Mouse (Mus musculus) cerebral cortex, adult 2 months (tissue): Measurements from ENCODE around the gene Tmem253.

Experiments used
- WGBS: fragments of 180-500 bp; shearing (Covaris S2); methylation state at CpG from one replicate; pipeline ENCODE4 v1.1.7; 2018; 5-methylcytosine and 5-hydroxymethylcytosine counted together

Gene Tmem253

DNA sequence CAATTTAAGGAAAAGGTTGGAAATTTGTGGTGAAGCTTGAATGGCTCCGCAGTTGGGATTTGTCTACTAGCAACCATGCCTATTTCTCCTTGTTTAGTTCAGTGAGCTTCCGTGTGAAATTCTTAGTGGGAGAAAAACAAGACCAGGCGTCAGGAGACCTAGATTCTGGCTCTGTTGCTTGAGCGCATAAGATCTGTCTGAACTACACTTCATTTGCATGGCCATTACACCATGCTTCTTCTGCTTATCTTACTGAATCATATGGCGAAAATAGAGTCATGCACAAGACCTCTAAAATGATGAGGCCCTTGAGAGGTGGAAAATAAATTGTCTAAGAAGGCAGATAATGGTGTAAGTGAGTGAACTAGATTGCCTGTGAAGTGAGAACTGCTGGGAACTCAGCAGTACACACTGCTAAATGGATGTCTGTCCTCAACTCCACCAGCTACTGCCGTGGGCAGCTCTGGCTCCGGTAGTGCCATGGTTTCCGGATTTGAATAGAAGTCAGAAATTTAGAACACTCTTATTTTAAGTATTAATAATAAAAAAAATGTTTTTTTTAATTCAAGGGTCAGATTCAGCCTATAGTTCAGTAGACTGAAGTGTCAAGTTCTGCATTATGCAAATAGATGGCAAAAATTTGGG is 6.2 kb downstream of the Tmem253 start:
- WGBS, result 71% methylated on average over 8 of the region's 8 CpGs

DNA sequence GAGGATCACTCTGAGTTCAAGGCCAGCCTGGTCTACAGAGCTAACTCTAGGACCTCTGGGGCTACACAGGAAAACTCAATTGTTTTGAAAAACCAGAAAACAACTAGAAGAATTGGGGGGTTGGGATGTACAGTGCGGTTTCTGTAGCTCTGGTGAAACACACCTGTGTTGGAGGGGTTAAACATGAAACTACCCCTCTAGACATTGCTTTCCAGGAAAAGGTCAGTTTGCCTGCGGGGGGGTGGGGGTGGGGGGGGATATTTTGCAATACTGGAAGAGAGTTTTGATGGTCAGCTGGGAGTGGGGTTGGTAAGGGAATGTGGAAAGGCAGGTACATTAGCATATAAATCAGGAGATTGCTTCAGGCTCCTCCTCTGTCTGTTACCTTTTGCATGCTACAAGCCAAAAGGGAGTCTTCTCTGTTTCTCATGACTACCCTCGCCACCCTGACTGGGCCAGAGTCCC is 6.8 kb downstream of the Tmem253 start:
- WGBS, result 66% methylated on average over 3 of the region's 3 CpGs

DNA sequence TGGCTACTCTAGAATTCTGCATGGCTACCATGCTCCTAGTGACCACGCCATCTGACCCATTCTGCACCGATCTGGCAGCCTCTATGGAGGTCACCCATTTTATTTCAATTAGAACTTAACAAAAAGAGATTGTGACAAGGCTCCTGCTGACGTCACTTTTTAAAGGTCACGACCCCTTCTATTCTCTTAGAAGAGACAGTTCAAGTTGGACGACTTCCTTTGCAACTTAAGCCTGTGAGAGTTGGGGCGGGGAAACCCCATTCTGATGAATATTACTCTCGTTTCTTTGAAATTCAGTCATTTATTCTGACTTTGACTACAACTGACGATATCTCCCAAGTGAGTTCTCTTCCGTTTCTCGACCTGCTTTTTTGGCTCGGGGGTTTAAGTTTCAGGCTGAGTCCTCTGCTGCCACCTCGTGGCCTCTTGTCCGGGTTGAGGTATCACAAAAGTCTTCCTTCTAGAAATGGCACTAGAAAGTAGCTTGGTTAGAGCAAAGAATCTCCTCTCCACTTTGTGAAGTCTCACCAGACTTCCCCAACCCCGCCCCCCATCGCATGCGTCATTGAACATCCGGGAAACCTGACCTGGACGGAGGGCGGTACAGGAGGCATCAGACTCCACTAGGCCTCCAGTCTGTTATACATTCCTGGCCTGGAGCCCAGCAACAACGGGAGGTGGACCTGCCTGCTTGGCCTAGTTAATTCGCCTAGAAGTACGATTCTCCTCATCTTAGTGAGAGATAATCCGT is 7.4 kb downstream of the Tmem253 start:
- 4% methylated on average over 23 of the region's 23 CpGs for WGBS

DNA sequence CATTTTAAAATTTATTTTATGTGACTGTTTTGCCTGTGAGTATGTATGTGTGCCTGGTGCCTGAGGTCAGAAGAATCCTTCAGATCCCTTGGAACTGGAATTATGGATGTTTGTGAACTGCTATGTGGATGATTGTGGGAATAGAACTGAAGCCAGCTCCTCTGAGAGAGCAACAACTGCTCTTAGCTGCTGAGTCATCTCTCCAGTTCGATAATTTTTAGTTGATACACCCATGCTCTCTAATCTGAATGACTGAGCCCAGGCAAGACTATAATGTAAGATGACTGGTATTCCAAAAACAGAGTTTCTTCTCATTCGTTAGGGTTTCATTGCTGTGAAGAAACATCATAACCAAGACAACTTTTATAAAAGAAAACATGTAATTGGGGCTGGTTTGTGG is 8.7 kb downstream of the Tmem253 start:
- WGBS, result 47% methylated on average over 2 of the region's 2 CpGs

DNA sequence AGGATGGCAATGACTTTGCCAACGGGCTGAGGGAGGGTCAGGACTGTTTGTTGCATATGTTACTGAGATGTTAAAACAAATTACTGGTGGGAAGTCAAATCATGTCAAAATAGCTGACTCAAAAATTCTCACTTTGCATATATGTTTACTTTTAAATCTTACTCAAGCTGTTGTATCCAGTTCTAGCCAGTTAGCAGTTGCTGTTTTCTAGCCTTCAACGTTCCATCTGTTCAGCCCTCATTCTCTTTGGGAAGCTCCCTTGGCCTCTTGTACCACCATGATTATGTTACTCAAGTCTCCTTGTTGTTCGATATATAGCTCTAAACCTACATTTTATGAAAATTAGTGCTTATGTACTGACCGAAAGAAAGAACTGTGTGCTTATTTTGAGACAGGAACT is 10.9 kb downstream of the Tmem253 start:
- 64% methylated on average over 4 of the region's 4 CpGs for WGBS

DNA sequence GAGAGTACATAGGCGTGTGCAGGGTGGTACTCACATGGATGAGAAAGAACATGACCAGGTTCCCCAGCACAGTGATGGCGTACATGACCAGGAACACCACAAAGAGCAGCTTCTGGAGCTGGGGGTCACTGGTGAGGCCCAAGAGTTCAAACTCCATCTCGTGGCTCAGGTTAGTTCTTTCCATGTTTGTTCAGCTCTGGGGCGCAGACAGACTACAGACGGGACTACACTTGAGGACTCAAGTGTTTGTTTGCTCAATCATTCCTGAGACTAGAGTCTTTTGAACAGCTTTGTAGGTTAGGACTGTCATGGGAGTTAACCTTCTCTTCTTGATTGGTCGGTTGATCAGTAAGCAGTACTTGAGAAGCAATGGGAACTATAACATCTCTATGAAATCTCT is 20.5 kb downstream of the Tmem253 start:
- 95% methylated on average over 6 of the region's 6 CpGs for WGBS

DNA sequence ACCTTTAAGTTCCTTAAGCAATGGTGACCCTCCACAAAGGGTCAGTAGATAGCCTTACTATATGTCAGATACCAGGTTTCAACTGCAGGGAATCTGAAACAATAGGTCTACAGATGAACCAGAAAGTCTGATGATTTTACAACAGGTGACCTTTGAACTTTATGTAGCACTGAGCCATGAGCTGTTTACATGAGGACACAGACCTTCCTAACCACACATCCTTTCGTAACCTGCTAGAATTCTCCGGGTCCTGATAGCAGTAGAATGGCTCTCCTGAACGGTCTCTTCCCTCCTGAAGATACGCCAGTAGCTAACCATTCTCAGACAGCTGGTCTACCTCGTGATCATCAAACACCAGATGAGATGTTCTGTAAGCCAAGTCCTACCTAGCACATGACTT is 23.9 kb downstream of the Tmem253 start:
- 92% methylated on average over 5 of the region's 5 CpGs for WGBS

DNA sequence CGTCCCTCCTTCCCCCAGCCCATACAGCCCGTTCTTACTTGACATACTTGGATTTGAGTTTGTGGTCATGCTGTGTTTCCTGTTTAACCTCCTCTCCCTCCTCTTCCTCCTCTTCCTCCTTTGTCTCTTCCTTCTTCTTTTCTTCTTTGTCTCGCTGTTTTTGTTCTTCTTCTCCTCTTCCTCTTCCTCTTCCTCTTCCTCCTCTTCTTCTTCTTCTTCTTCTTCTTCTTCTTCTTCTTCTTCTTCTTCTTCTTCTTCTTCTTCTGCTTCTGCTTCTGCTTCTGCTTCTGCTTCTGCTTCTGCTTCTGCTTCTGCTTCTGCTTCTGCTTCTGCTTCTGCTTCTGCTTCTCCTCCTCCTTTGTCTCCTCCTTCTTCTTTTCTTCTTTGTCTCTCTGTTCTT is 26.9 kb downstream of the Tmem253 start, which contains the start of gene Olfr221:
Gene Olfr221 (minus strand): TSS at position 101 of the 400 bp plus-strand sequence.
- 61% methylated on average over 3 of the region's 3 CpGs for WGBS

DNA sequence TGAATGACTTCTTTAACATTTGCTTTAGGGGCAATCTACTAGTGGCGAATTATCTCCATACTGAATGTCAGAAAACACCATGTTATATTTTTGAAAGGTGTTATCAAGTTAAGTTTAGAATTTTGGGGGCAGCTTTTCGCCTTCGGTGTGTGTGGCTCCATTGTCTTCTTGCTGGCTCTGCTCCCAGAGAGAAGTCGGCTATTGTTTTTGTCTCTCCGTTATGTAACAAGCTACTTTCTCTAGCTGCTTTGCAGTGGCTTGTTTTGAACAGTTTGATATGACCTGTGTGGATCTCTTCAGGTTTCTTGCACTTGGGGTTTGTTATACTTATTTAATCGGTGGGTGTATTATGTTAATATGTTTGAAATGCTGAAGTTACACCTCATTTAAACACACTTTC is 28.0 kb downstream of the Tmem253 start:
- 35% methylated on average over 6 of the region's 6 CpGs for WGBS

DNA sequence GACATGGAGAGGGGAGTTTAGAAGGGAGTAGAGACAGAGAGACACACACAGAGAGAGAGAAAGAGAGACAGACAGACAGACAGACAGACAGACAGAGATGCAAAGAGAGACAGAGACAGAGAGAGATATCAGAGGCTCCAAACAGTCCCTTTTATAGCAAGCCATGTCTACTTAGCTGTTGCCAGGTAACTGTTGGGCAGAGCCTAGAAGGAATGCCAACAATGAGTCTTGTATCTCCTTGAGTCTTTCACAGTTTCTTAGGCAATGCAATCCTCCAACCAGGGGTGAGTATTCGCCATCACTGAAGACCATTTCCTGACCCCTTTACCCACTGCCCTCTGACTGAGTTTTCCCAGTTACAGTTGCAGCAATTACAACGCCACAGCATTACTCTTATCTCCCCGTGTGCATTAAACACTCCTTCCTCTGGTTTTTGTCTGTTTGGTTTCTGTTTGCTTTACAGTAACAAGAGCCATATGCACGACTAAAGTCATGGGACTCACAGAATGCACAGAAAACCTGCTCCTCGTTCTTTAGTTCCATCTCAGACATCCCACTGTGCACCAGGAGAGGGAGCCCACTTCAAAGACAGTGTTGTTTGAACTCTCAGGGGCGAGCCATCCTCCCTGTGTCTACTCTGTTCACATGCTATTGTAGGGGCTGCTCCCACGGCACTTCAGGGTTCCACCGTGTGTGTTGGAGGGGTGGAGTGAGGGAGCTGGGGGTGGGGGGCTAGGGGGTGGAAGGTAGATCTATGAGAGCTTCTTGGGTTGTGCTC is 29.6 kb downstream of the Tmem253 start:
- 13% methylated on average over 8 of the region's 8 CpGs for WGBS

DNA sequence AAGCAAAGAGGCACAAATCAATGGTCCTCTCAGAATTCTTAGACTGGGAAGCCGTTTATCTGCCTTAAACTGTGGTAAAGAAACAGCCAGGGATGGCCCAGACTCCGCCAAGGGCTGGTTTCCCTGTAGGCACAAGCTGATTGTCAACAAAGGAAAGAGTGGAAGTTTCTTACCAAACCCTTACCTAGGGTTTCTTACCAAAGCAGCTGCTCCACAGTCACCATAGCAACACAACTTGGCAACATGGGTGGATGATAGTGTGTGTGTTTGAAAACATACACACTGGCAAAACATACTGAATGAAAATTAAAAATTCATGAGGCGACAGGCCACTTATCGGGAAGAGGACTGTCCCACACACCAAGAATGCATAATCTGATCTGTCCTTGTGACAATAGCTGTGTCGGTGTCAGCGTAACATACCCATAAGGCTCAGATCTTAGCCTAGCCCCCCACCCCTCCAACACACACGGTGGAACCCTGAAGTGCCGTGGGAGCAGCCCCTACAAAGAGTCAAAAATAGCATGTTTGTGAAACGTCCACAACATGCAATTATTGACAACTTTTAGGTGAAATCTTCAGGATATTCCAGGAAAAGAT is 30.6 kb downstream of the Tmem253 start:
- WGBS, result 57% methylated on average over 9 of the region's 9 CpGs

DNA sequence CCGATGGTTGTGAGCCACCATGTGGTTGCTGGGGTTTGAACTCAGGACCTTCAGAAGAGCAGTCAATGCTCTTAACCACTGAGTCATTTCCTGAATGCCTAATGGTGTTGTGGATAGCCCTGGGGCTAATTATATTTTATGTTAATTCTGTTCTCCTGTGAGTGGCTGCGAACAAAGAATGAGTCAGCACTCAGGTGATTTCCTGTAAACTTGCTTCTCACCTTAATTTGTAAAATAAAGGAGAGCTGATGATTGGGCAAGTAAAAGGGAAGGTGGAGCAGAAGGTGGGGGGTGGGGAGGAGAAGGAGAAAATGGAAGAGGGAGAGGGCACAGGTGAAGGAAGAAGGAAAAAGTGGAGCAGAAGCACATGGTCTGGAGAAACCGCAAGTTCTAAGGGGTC is 37.3 kb downstream of the Tmem253 start:
- WGBS, result 91% methylated on average over 3 of the region's 3 CpGs

DNA sequence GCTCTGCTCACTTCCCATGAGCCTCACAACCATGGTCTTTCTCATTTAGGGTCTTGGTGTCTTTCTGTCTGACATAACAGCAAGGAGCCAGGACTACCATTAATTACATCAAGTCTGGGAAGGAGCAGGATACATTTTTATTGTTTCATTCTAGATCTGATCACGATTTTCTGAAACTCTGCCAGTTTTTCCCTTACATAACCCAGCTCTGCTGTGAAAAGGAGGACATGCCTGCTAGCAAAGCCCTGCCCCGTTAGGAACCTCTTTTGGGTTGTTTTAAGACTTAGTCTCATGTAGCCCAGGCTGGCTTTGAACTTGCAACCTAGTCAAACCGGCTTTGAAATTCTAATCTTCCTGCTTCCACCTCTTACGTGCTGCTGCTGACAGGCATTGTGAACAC is 44.5 kb downstream of the Tmem253 start:
- WGBS, result 52% methylated on average over 4 of the region's 4 CpGs

DNA sequence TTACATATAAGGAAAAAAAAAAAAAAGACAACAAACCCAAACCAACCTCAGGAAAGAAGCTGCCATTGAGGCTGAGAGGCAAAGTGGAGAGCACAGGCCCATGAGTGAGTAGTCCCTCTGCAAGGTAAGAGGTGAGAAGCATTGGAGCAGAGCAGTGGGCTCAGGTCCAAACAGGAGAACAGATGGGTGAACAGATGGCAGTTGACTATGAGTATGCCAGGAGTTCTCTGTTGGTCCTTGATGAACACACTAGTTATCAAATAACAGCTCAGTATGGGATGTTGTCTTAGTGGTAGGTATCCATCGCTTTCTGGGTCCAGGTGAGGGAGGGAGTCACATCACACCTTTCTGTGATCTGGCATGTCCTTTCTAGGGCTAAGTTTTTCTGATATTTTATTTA is 45.3 kb downstream of the Tmem253 start:
- 81% methylated on average over 1 of the region's 1 CpGs for WGBS

DNA sequence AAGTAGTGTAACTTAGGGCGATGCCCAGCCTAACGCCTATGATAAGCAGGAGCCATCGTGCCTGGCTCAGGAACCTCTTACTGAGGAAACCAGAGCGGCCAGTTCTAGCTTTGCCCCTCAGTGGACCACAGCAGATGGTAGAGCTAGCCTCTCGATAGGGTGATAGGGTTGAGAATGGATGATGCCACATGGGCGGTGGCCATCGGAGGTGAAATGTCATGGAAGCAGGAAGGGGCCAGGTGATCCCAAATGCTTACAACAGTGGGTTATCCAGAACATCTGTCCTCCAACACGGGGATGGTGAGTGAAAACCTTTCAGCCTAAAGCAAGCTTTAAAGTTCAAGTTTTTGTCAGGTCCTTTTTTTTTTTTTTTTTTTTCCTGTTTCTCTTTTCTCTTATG is 46.3 kb downstream of the Tmem253 start:
- 90% methylated on average over 8 of the region's 8 CpGs for WGBS

DNA sequence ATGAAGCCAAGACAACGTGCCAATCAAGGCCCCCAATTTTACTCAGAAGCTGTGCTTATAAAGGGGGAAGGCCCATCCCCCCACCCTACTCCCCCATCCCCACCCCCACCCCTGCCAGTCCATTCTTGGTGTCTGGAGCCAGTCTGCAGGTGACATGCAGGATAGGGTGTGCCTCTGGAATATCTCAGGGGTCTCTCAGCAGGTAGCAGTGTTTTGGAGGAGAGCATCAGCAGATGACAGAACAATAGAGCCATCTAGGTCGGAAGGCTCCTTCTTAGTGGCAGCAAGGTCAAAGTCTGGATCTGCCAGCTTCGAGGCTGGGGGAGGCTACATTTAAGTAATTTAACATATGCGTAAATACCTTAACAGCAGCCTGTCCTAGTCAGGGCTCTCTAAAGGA is 50.7 kb downstream of the Tmem253 start:
- 66% methylated on average over 4 of the region's 4 CpGs for WGBS
